Mouse (Mus musculus) adrenal gland (tissue): Measurements from ENCODE around the gene Npas2.

ENCODE experiments used
- intact Hi-C: fragments of 180-260 bp; cut with DNase I; formaldehyde crosslinking; loops from one replicate; pipeline ENCODE4 v1.15.1; 2025

Gene Npas2

DNA sequence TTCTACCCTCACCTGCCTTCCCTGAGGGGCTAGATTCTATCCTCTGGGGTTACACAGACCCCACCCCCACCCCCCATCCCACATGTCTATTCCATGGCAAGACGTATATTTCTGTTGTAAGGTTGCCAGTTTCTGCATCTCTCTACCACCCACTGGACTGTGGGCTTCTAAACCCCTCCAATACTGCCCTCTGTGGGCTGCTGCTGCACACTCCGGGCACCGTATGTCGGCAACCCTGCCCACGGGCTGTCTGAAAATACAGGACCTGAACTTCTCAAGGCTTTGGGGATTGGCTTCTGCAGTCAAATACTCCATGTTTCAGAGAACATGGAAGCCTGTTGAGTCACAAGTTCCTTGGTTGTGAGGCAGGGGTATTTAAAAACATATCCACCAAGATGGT is 17.4 kb downstream of the Npas2 start:
- intact Hi-C loops, result loop anchor here (5.0 to 10.0 kb wide), 2 partner anchors 124 to 199 kb away; no protein-coding TSS in a partner anchor

DNA sequence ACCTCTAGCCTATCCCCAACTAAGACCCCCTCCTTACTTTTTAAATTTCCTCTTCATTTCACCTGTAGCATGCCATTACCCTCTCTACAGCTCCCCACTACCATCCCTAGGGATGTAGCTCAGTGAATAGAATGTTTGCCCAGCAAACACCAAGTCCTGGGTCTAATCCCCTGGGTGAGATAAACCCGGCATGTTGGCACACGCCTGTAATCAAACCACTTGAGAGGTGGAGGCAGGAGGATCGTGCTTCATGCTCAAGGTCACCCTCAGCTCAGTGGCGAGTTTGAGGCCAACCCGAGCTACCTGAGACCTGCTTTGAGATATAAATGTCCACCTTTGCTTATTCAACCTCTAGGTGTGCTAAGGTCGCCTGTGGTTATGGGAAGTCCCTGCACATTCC is 19.5 kb downstream of the Npas2 start:
- intact Hi-C loops, result loop anchor here (5.0 to 10.0 kb wide), 2 partner anchors 122 to 201 kb away; no protein-coding TSS in a partner anchor

DNA sequence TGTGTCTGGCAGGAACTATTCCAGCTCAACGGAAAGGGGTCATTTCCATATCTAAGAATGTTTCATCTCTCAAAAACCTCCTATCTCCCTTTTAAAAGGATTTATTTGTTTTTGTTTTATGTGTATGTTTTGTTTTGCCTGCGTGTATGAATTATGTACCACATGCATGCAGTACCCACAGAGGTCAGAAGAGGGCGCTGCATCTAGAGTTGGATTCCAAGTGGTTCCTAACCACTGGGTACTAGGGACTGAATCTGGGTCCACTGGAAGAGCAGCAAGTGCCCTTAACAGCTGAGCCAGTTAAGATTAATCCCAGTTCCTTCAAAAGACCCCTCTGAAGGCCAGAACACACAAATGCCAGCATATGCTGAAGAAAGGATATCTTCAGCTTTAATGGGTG is 24.1 kb downstream of the Npas2 start:
- intact Hi-C loops, result loop anchor here (10.0 kb wide), 1 partner anchor 117 kb away; no protein-coding TSS in a partner anchor

DNA sequence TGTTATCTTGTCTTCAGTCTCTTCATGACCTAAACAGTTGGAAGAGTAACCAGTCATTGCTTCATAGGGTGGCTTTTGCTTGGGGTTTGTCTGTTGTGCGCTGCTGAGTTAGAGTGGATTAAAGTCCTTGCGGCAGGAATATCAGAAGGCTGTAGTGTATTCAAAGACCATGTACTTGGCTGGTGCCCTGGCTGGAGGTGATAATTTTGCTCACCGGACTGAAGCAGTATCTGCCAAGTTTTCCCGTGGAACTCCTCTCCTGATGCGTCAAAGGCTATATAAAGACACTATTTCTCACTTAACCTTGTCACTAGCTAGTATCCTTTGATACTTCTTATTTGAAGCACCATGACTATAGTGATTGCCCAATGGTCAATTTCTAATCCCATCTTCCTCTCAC is 34.9 kb downstream of the Npas2 start:
- intact Hi-C loops, result no loop called here

DNA sequence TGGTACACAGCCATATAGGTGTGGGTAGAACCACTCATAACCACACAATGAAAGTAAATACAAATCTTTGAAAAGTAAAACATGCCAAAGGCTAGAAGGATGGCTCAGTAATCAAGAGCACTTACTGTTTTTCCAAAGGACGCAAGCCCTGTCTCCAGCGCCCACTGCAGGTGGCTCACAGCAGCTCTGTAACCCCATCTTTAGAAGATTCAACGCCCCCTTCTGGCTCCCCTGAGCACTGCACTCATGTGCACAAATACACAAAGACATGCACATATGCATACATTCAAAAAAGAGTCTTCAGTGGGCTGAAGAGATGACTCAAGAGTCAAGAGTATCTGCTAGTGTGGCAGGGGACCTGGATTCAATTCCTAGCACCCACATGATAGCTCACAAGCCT is 36.5 kb downstream of the Npas2 start:
- intact Hi-C loops, result no loop called here

DNA sequence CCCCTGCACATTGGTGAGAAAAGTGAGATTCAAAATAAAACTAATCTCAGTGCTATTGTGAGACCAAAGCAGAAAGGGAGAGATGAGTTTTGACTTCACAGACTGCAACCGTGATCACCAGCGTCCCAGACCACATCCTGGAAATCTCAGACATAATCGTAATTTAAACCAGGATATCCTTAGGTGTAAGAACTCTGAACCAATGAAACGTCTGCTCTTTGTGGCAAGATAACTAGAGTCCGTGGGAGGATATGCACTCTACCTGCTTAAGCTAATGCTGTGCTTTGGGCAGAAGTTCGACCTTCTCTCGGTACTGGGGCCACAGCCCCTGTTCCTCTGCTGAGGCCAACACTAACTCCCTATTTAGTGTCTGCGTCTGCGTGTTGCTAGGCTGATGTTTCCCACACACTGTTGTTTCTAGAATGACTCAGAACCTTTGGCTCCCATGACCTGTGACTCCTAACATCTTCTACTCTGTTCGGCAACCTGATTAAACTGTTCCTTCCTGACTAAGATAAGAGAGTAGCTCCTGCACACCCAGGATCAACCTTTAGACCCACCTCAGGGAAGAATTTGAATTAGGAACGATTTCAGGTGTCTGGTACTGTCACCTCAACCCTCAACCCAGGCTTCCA is 41.4 kb downstream of the Npas2 start:
- intact Hi-C loops, result no loop called here

DNA sequence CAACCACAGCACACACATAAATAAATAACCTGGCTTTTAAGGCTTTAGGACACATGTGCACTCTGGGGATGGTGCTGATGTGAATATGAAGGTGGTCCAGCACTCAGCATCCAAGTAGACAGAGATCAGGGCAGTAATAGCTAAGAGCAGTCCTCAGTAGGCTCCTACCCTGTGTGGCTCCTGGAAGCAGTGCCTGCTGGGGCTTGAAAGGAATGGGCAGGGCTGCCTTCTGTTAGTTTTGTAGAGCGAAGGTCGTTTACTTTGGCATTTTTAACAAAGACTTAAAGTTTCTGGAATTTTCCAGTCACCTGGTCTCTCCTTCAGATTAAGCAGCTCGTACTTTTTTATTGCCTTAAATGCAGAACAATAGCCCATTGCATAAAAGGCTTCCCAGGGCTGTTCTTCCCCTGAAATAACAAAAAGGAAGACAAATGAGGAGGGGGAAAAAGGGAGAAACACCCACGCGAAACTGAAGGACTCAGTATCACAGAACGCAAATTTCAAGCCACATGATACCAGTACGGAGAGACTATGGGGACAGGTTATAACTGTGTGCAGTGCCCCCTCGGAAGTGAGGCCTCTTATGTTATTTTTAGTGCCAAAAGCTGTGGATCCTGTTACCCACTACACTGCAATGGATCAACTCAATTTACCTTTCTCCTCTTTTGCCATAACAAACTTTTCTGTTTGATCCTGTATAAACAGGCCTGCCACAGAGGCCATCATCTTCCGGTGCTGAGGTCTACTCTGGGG is 44.1 kb downstream of the Npas2 start:
- intact Hi-C loops, result no loop called here

DNA sequence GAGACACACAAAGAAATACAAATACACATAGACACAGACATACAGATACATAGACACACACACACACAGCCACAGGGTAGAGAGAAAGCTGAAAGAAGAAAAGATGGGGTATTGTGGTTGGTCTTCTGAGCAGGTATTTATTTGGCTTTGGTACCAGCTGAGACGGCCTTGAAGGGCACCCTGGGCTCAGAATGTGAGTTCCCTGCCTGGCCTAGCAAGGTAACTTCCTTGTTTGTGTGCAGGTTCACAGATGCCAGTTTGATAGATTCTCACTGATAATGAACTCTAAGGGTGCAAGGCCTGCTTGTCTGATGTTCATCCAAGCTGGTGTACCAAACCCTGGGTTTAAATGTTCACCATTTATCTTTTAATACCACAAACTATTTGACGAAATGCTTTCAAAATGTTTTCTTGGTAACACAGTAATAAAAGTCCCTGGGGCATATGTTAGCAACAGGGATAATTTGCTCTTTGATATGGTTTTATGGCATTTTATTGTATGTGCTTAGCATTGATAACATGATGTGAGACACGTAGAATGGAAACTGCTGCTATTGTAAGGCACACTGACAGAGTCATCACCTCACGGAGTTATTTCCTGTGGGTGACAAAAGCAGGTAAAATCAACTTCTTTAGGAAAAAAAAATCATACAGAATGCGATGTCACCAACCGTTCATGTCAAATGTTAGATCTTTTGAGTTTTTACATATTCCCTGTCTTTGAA is 47.5 kb downstream of the Npas2 start:
- intact Hi-C loops, result no loop called here

DNA sequence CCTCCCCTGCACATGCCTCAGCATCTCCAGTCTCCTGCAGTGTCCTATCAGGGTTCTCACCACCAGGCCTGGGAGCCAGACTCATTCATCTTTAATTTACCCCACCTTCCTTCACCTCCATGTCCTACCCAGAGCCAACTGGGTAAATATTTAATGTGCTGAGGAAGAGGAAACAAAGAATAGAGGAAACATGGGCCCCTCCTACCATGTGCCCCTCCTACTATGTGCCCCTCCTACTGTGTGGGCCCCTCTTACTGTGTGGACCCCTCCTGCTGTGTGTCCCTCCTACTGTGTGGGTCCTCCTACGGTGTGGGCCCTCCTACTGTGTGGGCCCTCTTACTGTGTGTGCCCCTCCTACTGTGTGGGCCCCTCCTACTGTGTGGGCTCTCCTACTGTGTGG is 51.2 kb downstream of the Npas2 start:
- intact Hi-C loops, result no loop called here

DNA sequence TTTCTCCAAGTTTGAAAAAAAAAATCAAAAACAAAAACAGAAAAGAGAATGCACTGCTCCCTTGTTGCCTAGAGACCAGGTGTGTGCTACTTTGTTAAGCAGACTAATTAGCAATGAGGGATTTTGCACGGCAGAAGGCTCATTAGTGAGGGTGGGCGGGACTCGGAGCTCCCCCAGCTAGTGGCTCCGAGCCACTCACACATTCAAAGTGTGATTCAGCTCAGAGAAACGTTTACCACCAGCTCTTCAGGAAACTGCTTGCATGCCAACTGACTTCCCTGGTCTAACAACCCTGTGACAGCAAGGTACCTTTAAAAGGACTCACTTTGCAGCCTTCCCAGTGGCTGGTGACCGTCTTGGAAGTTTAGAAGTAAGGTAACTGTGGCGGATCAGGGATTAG is 58.1 kb downstream of the Npas2 start:
- intact Hi-C loops, result no loop called here

DNA sequence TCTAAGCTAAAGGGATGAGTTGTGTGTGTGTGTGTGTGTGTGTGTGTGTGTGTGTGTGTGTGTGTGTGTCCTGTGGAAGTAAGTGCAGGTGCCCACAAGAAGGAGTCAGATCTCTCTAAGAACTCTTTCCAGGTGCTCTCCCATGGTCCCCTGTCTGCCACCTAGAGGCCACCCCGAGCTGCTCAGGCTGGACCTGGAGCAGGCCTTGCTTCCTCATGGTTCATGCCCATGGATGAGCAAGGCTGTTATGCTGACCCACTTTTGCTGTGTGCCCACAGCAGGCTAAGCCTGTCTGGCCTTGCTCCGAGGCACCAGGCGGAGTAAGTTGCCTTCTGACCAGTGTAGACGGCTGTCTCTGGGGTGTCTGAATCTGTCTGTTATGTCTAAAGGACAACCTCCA is 60.2 kb downstream of the Npas2 start:
- intact Hi-C loops, result no loop called here

DNA sequence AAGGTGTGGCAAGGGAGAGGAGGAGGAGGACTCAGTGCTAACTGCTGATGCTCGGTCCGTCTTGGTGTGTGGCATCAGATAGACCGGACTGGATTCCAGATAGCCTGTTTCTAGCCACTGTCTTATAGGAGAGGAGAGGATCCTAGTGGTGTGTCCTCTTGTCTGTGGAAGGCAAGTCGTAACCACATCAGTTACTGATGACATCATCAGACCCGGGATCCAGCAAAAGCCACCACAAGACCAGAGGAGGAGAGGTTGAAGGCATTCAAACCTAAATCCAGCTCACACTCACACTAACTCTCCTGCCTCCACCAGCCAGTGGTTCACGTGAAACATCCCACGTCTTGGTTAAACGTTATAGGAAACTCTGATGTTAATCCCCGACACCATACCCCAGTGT is 62.5 kb downstream of the Npas2 start:
- intact Hi-C loops, result no loop called here

DNA sequence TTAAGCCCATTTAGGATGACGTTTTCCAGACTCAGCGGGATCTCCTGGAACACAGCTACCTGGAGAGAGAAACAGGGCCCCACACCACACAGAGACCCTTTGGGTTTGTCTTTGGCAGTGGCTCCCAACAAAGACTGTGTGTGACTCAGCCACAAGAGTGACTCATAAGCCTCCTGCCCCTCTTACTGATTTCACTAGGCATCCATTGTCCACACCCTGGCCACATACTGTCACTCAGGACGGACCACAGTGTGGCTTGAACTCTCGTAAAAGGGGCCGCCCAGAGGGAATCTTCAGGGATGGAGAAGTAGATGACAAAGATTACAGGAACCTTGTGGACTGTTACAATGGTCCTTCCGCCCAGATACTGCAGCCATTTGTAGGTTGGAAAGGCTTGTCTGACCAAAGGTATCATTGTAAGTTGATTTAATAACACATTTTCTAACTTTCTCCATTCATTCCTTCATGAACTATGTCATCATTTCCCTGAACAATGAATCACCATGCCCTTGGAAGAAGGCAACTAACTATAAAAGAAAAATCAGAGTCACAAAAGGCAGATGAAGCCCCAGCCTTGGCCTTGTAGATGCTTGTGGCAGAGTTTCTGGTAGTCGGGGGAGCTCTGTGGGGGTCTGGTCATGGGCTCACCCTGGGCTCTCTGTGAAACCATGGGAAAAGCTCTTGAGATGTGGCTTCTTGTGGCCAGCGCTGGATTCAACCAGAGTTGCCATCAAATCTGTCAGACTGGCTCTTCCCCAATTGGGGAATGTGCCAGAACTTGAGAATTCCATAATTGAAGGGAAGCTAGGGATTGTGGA is 63.2 kb downstream of the Npas2 start:
- intact Hi-C loops, result no loop called here

DNA sequence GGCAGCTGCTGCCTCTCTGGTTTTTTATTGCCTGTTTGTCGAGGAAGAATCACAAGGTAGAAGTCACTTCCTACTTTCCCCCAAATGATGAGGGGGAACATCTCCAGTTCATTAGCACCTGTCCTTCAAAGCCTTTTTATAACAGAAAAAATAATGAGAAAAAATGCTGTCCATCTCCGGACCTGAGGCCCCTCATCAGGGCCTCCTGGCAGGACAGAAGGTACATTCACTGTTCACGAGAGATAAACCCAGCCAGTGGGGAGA is 63.7 kb downstream of the Npas2 start:
- intact Hi-C loops, result no loop called here

DNA sequence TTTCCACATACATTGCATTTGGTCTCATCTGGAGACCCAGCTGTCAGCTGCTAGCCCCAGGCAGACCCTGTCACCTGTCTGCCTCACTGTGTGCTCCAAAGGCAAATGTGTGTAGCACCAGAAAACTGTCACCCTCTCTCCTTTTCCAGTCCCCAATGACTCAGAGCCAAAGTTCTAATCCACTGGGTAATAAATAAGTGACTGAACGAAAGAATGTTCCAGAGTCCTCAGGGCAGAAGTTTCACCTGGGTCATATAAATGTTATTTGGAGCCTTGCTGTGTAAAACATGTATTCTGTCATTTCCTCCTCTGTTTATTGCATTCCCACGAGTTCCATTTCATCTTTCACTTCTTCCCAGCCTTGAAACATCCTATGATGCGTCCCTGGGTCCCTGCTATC is 66.1 kb downstream of the Npas2 start:
- intact Hi-C loops, result no loop called here

DNA sequence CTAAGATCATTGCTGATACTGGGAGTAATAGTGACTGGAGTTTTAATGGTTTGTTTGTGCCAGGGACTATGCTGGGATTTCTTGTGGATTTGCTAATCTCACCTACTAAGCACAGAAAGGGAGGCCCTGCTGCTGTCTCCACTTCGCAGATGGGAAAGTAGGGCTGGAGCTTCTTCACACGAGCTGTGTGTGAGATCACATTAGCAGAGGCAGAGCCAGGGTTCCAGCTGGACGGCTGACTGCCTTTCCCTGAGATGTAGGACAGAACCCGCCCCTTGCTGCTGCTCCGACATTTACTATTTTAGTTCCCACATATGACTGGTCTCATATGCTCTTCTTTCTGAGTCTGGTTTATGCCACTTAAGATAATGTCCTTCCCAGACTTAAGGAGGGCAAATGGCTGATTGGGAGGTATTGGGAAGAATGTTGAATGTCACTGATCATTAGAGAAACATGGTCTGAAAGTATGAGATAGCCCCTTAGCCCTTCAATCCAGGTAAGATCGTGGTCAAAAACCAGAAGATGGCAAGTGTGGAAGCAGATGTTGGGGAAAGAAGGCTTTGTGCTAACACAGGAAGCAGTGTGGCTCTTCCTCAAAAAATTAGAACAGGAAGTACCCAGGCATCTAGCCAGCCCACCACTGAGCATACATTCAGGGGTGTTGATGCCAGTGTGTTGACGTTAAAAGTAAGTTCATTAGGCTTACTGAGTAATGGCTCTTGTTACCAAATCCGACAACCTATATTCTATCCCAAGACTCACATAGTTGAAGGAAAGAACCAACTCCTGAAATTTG is 66.8 kb downstream of the Npas2 start:
- intact Hi-C loops, result no loop called here

DNA sequence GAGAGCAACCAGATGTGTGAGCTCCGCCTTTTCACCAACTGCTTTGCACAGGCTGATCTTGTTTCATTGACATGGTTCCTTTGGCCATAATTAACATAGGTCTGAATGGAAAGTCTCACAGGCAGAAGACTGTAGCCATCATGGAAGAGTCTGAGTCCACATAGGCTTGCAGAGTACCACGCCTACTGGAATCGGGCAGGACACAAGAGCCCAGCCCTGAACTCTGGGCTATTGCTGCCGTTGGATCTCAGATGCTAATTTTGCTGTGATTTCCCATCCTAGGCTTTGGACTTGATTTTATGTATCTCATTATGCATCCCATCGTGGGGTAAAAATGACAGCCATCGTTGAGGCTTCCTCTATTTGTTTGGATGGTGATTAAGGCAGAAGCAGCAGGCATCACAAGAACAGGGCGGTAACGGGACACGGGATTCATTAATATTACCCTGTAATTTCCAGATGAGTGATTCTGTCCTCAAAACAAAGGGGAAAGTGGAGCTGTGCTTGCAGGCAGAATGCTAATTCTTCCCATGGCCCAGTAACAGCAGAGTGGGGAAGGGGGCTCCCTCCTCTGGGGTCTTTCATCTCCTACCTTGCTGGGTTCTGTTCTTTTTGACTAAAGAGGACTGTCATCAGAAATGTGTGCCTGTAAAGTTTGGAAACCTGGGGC is 73.4 kb downstream of the Npas2 start:
- intact Hi-C loops, result no loop called here

DNA sequence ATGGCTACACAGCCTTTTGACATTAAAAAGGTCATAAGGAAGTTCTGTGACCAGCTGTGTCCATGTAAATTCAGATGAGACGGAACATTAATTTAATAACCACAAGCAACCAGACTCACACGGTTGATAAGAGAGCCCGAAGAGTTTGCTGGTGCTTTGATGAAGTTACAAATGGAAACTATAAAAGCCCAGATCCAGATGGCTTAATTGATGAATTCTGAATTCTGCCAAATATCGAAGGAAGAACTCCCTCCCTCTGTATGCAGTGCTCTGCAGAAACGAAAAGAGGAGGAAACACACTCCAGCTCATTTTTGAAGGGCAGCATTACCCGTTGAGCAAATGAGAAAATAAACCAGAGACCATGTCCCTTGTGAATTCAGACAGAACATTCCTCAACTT is 79.4 kb downstream of the Npas2 start:
- intact Hi-C loops, result no loop called here

DNA sequence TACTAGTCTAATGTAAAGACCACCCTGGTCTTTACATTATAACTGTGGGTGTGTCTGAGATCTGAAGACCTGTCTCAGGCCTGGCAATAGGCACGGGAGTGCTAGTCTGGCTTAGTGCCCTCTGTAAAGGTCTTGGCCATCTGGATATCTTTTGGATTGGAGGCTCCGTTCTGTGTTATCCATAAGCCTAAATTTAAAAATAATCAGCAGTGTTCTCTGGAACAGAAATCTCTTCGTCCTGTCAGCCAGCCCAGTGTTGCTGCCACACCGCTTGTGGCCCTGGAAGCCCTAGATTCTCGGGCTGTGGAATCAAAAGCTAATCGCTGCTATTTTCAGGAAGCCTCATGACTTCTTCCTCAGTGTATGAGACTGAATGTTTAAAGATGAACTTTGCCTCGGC is 86.9 kb downstream of the Npas2 start:
- intact Hi-C loops, result no loop called here
